Mouse (Mus musculus) liver, adult 2 months (tissue): Measurements from ENCODE around the gene Acer1. TPM values are rescaled to one million over a fixed set of nuclear protein-coding genes. Genes with fewer than 3 reads are reported as not detected.

Experiments used
- DNase-seq: peaks from one replicate; pipeline ENCODE4 v3.0.0-alpha.2; 2011; ENCODE audit warnings: low read depth, low spot score; ENCODE audit errors: extremely low read depth
- H3K27ac ChIP-seq: fragments of 200-500 bp; replicated peaks from 2 replicates; pipeline ENCODE4 v1.5.1; 2012; ENCODE audit warnings: low read depth, mild to moderate bottlenecking, control low read depth, inconsistent platforms, low read length; ENCODE audit not compliant: insufficient read depth
- H3K27me3 ChIP-seq: fragments of 200-500 bp; 2 replicates; pipeline ENCODE4 v1.6.1; 2012; ENCODE audit warnings: mild to moderate bottlenecking, moderate library complexity, low read length, inconsistent platforms; ENCODE audit not compliant: control insufficient read depth, insufficient read depth
- H3K36me3 ChIP-seq: fragments of 200-500 bp; 2 replicates; pipeline ENCODE4 v1.6.1; 2012; ENCODE audit warnings: low read length, inconsistent platforms; ENCODE audit not compliant: control insufficient read depth, insufficient read depth
- H3K4me1 ChIP-seq: fragments of 200-500 bp; 2 replicates; pipeline ENCODE4 v1.6.1; 2011; ENCODE audit warnings: low read length; ENCODE audit not compliant: control insufficient read depth, insufficient read depth
- H3K4me3 ChIP-seq: fragments of 200-500 bp; 2 replicates; pipeline ENCODE4 v1.5.1; 2011; ENCODE audit warnings: low read depth, mild to moderate bottlenecking, control low read depth, low read length, moderate library complexity; ENCODE audit not compliant: insufficient read depth
- H3K79me2 ChIP-seq: fragments of 200-500 bp; 2 replicates; pipeline ENCODE4 v1.6.1; 2012; ENCODE audit warnings: inconsistent platforms, mild to moderate bottlenecking, low read length, moderate library complexity; ENCODE audit not compliant: control insufficient read depth, insufficient read depth
- H3K9ac ChIP-seq: fragments of 200-500 bp; 2 replicates; pipeline ENCODE4 v1.6.1; 2012; ENCODE audit warnings: low read depth, mild to moderate bottlenecking, control low read depth, inconsistent platforms, low read length
- CTCF ChIP-seq: fragments of 200-500 bp; IDR thresholded peaks from 2 replicates; pipeline ENCODE4 v1.5.1; 2011; ENCODE audit warnings: low read depth, low read length, control low read depth
- POLR2A ChIP-seq: fragments of 200-500 bp; IDR thresholded peaks from 2 replicates; pipeline ENCODE4 v1.6.1; 2011; ENCODE audit warnings: low read length, control low read depth; ENCODE audit not compliant: insufficient read depth; ENCODE audit errors: extremely low read depth
- WGBS: fragments of 180-500 bp; shearing (Covaris S2); methylation state at CpG from one replicate; pipeline ENCODE4 v1.1.7; 2018; 5-methylcytosine and 5-hydroxymethylcytosine counted together
- polyA plus RNA-seq: library from polyadenylated mRNA; depleted of rRNA; stranded (reverse); fragments of >200 nt; gene quantifications from 2 replicates; pipeline ENCODE4 v1.2.3, GENCODE M21; 2012; rRNA removed
- total RNA-seq: library from RNA; depleted of rRNA; stranded (reverse); fragments of >200 nt; gene quantifications from 2 replicates; pipeline ENCODE4 v1.2.3, GENCODE M21; 2014; rRNA removed

Gene Acer1
- total and polyA plus RNA-seq, 2 experiments = not detected

- no peak overlapping the region for H3K9ac ChIP-seq
- H3K27ac ChIP-seq = no peak overlapping the region
- no peak overlapping the region for H3K4me3 ChIP-seq
- H3K4me1 ChIP-seq = no peaks in the 10 kb centered on the region
- no peaks in the 10 kb centered on the region; the same call in 1 of the 2 replicates for H3K36me3 ChIP-seq
- TF ChIP-seq POLR2A (no peak), CTCF (no peak)
- WGBS = 79% methylated on average over 3 of the region's 3 CpGs
- H3K79me2 ChIP-seq = no peaks in the 10 kb centered on the region
- DNase-seq = no peak
- no peaks in the 10 kb centered on the region for H3K27me3 ChIP-seq
Measured at GRCm38 (mm10) chr17:56906166-56906565, 75.8 kb downstream of the Acer1 start.

Other genes with a start within 250 kb of the Acer1 start
- 0.83 and 1.3 TPM in 2 replicates for gene Nrtn, start 224.6 kb downstream of the Acer1 start, total RNA-seq
- gene Nrtn, start 224.6 kb downstream of the Acer1 start, polyA plus RNA-seq = 1.9 and 3.6 TPM in 2 replicates
- gene Dus3l, start 217.4 kb downstream of the Acer1 start, total RNA-seq = 7.2 and 11.9 TPM in 2 replicates
- 19.7 and 25.7 TPM in 2 replicates for gene Dus3l, start 217.4 kb downstream of the Acer1 start, polyA plus RNA-seq
- gene Prr22, start 211.9 kb downstream of the Acer1 start, total RNA-seq = 0.18 TPM in 1 of 2 replicates, not detected in the other
- gene Prr22, start 211.9 kb downstream of the Acer1 start, polyA plus RNA-seq = 0.85 and 1.5 TPM in 2 replicates
- gene Rfx2, start 151.1 kb downstream of the Acer1 start, total RNA-seq = 0.18 and 0.54 TPM in 2 replicates
- gene Rfx2, start 151.1 kb downstream of the Acer1 start, polyA plus RNA-seq = 0.87 and 1.0 TPM in 2 replicates
- not detected in 2 replicates for gene Acsbg2, start 107.7 kb downstream of the Acer1 start, total RNA-seq
- not detected in 2 replicates for gene Acsbg2, start 107.7 kb downstream of the Acer1 start, polyA plus RNA-seq
- gene 1700061G19Rik, start 106.6 kb downstream of the Acer1 start, total RNA-seq = not detected in 2 replicates
- gene 1700061G19Rik, start 106.6 kb downstream of the Acer1 start, polyA plus RNA-seq = 0.02 TPM in 1 of 2 replicates, not detected in the other
- 3.0 and 4.4 TPM in 2 replicates for gene Mllt1, start 46.7 kb downstream of the Acer1 start, total RNA-seq
- 19.4 and 22.7 TPM in 2 replicates for gene Mllt1, start 46.7 kb downstream of the Acer1 start, polyA plus RNA-seq
- 75.6 and 93.8 TPM in 2 replicates for gene Clpp, start 8.2 kb upstream of the Acer1 start, total RNA-seq
- 174 and 184 TPM in 2 replicates for gene Clpp, start 8.2 kb upstream of the Acer1 start, polyA plus RNA-seq
- gene Alkbh7, start 15.2 kb upstream of the Acer1 start, total RNA-seq = 23.2 and 24.4 TPM in 2 replicates
- 42.0 and 51.1 TPM in 2 replicates for gene Alkbh7, start 15.2 kb upstream of the Acer1 start, polyA plus RNA-seq
- not detected in 2 replicates for gene Pspn, start 17.9 kb upstream of the Acer1 start, total RNA-seq
- not detected in 2 replicates for gene Pspn, start 17.9 kb upstream of the Acer1 start, polyA plus RNA-seq
- 10.9 and 11.9 TPM in 2 replicates for gene Gtf2f1, start 29.2 kb upstream of the Acer1 start, total RNA-seq
- 10.4 and 10.6 TPM in 2 replicates for gene Gtf2f1, start 29.2 kb upstream of the Acer1 start, polyA plus RNA-seq
- not detected in 2 replicates for gene Gm17949, start 29.3 kb upstream of the Acer1 start, total RNA-seq
- gene Gm17949, start 29.3 kb upstream of the Acer1 start, polyA plus RNA-seq = not detected in 2 replicates
- gene Khsrp, start 49.4 kb upstream of the Acer1 start, total RNA-seq = 7.6 and 15.6 TPM in 2 replicates
- gene Khsrp, start 49.4 kb upstream of the Acer1 start, polyA plus RNA-seq = 30.3 and 38.9 TPM in 2 replicates
- gene Slc25a41, start 59.5 kb upstream of the Acer1 start, total RNA-seq = not detected in 2 replicates
- not detected in 2 replicates for gene Slc25a41, start 59.5 kb upstream of the Acer1 start, polyA plus RNA-seq
- 21.9 and 27.7 TPM in 2 replicates for gene Crb3, start 77.0 kb upstream of the Acer1 start, total RNA-seq
- gene Crb3, start 77.0 kb upstream of the Acer1 start, polyA plus RNA-seq = 45.6 and 57.7 TPM in 2 replicates
- gene Slc25a23, start 77.7 kb upstream of the Acer1 start, total RNA-seq = 54.9 and 94.6 TPM in 2 replicates
- 212 and 255 TPM in 2 replicates for gene Slc25a23, start 77.7 kb upstream of the Acer1 start, polyA plus RNA-seq
- 0.54 and 0.92 TPM in 2 replicates for gene Dennd1c, start 96.4 kb upstream of the Acer1 start, total RNA-seq
- 1.2 and 1.6 TPM in 2 replicates for gene Dennd1c, start 96.4 kb upstream of the Acer1 start, polyA plus RNA-seq
- 0.18 and 0.27 TPM in 2 replicates for gene Tubb4a, start 105.7 kb upstream of the Acer1 start, total RNA-seq
- gene Tubb4a, start 105.7 kb upstream of the Acer1 start, polyA plus RNA-seq = 0.16 and 0.24 TPM in 2 replicates
- gene Tnfsf9, start 123.2 kb upstream of the Acer1 start, total RNA-seq = 0.18 and 0.54 TPM in 2 replicates
- gene Tnfsf9, start 123.2 kb upstream of the Acer1 start, polyA plus RNA-seq = 0.09 and 0.15 TPM in 2 replicates
- gene Cd70, start 167.7 kb upstream of the Acer1 start, total RNA-seq = 1.0 TPM in 1 of 2 replicates, not detected in the other
- gene Cd70, start 167.7 kb upstream of the Acer1 start, polyA plus RNA-seq = not detected in 2 replicates
- gene Tnfsf14, start 212.1 kb upstream of the Acer1 start, total RNA-seq = 0.27 and 0.28 TPM in 2 replicates
- gene Tnfsf14, start 212.1 kb upstream of the Acer1 start, polyA plus RNA-seq = 0.42 and 0.75 TPM in 2 replicates
- gene C3, start 246.0 kb upstream of the Acer1 start, total RNA-seq = 5,384 and 7,708 TPM in 2 replicates
- 3,773 and 3,833 TPM in 2 replicates for gene C3, start 246.0 kb upstream of the Acer1 start, polyA plus RNA-seq